Mouse (Mus musculus) spleen, postnatal 4 days (tissue): Measurements from ENCODE around the gene Bckdhb.

ENCODE experiments used
- DNase-seq, 2 experiments: peaks; one replicate each; pipeline ENCODE4 v3.0.0; 2022; ENCODE audit warnings: low spot score in 2 of 2

Bckdhb gene

DNA sequence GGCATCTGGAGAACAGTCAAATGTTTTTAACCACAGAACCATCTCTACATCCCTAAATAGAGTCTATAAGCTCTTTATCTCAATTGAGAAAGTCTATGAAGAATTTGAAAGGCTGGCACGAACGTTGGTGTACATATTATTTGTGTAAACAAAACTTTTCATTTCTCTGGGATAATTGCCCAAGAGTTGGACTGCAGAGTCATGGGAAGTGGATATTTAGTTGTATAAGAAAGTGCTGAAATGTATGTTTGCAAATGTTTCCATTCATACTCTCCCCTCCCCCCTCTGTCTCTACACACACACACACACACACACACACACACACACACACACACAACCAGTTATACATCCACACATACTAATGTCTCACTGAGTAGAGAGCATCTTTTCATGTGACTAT, 181.5 kb downstream of the Bckdhb start:
- DNase-seq, result no peak

DNA sequence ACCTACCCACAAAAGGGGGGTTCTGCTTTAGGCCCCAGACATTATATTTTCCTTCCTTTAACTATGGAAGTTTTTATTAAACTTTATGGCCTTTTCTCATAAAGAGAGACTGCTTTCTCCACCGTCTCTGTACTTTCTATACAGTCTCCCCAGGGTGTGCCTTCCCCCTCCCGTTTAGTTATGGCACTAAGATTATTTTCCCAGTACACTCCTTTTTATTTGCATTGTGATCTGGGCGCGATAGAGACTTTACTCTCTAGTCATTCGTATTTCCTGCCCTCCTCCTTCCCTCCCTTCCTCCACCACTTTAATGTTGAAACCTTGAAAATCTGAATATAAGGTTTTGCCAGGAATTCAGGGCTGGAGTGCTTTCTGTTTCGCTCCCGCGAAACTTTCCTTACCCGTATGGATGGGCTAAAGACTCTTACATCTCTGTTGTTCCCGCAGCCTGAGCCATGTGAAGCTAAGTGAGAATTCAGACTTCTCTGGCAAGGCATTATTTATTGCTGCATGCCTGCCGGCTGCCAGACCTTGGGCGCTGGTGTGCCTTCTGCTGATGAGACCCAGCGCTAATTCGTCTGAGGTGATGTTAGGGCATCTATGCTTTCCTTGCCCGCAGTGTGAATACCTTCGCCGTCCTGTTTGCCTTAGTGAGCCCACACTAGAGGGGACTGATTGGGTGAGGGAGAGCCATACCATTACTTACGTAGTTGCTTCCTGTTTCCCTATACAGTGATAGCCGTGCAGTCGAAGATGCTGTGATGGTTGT, 182.3 kb downstream of the Bckdhb start:
- no peak for DNase-seq

DNA sequence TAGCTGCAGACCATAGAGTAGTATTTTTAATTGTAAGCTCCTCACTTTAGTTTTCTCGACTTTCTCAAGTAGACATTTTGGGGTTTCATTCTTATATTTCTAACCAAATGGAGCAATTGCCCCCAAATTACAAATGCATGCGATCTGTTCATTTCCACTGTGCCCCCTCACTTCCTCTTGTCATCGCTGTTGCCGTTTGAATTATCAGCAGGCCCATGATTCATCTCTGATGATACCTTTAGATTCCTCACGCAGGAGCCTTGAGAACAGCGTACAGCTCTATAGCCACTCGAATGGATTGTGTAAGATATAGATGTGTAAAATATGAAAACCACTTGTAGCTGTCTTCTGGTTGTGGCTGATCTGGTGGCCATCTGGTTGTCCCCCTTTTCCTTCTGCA, 183.6 kb downstream of the Bckdhb start:
- no peak for DNase-seq

DNA sequence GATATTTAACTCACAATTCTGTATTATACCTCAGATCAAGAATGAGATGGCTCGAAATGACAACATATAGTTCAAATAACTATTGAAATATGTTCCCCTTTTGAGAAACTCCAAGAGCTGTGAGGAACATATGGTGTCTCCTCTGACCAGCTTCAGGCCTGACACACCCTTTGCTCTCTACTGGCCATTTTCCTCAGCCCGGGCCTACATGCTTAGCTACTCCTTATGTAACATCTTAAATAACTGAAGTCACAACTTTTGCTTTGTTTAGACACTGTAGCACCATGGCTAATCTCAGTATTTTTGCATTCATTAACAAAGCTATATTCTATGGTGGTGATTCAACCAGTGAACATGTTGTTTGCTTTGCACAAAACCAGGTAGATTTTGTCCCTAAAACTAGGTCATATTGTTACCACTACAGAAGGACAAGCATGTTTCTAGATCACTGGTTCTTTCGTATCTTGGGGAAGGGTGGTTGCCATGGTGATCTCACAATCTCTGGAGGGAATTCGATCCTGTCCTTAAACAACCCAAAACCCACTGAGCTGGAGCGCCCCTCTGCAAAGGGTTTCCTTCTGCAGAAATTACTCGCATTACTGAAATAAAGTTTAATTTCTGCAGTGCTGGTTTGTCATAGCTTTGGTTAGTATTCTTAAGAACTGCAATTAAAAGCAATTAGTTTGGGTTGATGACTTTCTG, 185.0 kb downstream of the Bckdhb start:
- no peak for DNase-seq

DNA sequence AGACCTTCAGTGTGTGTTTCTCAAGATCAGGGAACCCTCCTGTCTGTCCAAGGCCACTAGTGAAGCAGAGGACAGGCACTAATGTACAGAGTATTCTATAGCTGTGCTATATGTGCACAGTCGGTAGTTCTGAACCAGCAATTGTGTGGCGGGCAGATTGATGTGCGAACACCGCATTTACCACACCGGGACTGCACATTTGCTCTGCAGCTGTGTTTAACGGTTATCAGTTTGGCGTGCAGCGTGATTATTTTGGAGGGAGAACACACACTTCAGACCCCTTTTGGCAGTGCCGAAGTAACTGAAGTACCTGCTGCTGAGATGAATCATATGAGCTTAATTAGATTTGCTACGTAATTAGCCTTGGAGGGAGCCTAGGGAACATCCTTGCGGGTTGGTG, 185.7 kb downstream of the Bckdhb start:
- DNase-seq, result no peak

DNA sequence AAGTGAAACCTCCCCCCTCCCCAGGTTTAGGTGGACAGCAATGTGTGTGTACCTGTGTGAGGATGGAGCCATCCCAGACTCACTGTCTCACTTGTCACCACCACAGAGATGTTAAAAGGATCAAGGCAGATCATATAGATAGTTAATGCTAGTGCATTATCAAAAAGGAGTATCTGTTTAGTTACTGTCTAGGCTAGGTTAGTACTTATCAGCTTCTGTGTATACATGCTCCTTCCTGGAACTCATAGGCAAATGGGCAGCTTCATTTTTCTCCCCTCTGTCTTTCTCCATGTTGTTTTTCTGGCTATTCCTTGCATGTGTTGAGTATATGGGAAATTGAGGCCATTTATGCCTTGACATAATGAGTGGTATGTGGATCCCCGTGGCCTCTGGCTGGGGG, 187.4 kb downstream of the Bckdhb start:
- no peak for DNase-seq

DNA sequence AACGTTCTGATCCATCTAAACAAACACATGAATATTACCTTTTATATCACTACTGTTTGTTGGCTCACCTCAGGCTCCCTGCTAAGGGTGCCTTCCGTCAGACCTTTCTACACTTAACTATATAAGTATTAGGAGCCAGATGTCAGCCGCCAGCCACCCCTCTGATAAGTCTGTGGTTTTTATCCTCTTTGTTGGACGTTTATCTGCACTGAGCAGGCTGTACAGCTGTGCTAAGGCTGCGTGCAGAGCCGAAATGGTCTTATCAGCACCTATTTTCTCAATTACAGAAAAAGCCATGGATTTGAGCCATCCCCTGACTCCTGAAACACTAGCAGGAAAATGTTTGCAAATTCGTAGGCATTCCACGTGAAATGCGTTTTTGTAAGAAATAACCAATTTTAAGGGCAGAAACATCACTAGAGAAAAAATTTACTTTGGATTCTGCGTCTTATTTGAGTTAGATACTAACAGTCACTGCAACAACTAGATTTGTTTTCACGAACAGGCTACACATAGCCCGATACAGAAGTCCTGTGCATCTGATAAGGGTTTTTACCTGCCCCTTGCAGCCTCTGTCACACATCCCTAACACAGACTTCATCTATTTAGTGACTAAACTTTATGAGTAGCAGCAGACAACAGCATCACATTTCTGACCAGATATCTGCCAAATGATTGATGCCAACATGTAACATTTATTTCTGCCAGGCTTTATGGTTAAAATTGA, 188.1 kb downstream of the Bckdhb start:
- peak in 1 of 2 experiments; percentile 22 for DNase-seq

DNA sequence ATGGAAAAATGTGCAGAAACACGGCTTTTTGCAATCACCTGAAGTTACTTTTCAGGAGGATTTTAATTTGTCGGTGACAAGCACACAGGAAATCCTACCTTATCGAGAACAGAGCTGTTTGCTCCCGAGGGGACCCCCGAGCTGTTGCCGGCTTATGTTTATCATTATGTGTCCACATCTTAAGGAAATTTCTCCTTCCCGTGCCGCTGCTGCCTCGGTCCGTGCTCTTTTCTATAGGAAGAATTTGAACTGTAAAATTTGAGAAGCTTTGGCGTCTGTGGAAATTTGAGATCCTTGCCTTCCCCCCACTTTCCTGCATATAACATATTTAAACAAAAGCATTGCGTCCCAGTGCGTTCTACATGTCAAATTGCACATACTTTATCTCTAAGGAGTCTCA, 189.3 kb downstream of the Bckdhb start:
- DNase-seq, result no peak

DNA sequence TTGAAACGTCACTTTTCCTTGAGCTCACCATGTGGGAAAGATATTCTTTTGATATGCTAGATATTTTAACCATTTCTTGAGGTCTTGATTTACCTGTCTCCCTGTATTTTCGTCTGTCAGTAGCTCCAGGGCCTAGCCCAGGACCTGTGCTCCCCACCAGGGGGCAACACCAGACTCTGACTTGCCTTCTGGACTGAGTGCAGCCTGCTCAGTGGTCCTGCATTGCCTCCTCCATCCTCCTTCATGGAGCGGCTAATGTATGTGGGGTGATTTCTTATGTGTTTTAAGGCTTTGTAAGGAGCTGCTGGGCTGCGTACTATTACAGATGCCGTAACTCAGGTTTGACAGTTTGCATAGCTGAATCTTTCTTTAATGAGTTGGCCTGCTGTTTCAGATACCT, 192.4 kb downstream of the Bckdhb start:
- DNase-seq, result no peak

DNA sequence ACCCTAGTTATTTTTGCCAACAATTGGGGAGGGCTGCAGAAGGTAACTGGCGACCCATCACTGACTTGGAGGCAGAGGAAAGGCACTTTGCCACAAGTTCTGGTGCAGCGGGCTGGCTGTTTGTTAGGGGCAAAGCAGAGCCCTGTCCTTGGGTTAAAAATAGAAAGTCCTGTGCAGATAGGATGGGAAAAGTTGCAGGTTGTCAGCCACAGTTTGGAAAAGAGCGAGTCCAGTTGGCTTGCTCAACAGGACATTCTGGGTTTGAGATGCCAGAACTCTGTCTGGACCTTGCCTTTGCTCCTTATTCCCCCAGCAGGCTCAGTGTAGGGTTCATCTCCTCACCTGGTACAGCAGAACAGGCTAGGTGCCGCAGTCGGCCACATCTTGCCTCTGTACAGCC, 200.1 kb downstream of the Bckdhb start:
- no peak for DNase-seq

DNA sequence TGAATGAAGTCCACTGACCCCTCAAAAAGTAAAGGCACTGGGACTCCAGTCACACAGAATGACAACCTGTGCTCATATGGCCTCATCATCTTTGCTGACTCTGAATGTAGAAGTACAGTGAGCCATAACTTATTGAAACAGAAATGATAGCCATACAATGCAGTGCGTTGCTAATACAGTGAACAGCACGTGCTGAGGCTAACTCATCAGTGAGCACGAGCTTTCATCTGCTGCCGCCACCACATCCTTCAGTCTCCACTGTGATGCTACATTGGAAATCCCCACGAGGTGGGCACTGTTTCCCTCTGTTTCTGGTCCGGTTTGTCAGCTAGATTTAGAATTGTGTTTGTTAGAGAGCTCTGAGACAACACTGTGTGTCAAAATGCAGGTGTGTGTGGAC, 205.4 kb downstream of the Bckdhb start:
- no peak for DNase-seq

DNA sequence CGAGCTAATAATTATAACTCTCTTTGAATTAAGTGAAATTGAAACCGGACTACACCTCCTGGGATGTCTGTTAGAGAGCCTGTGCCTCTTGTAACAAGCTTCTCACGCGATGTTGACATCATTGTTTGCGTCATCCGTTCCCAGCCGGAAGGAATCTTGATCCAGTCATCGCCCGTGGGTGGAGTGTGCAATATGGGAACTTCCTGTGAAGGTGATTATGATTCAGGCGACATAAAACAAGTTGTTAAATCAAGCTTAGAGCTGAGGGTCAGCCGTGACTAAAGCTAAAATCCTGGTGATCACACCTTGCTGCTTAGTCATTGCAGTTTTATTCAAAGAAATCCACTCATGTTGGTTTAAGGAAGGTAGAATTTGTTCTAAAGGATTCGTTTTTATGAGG, 210.1 kb downstream of the Bckdhb start:
- DNase-seq, result no peak

DNA sequence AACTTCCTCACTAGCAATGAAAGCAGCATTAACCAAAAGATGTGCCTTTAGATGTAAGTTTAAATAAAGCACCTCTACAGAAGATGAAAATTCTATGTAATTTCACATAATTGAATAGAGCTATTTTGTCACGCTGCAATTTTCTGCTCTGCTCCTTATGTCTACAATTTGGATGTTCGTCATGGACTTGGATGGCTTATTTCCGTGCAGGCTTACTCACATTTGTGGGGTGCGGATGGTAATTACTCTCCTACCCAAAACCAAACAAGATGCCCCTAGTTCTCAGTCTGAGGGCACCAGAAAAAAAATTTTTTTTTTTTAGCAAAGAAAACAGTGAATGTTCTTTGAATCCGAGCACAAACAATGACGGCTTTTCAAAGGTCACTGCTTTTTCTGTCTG, 212.2 kb downstream of the Bckdhb start:
- DNase-seq, result no peak

DNA sequence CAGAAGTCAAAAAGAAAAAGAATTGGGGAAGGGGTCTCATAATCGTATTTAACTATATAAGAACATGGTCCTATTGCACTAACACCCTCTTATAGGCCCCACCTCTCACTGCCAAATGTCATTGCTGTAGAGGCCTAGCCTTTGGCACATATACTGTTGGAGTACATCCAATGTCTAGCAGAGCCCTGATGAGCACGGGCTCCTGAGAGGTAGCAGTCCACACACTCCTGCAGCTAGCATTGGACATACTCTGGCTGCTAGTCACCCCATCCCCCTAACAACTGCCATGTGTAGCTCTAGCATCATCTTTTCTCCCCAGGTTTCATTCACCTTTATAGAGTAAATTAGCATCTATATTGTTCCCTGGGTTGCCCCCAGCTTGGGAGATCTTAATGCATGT, 223.2 kb downstream of the Bckdhb start:
- no peak for DNase-seq
